Mouse (Mus musculus): ENCODE data around the gene Gm21170. TPM values are rescaled to one million over a fixed set of nuclear protein-coding genes. Genes with fewer than 3 reads are reported as not detected.
"Not testable (repeated sequence)": the region's sequence is repeated elsewhere in the genome, so short reads cannot be mapped to it uniquely, and the experiment has no call there.

The Gm21170 gene
- not detected in 2 replicates for polyA plus RNA-seq (2014; fragmentation: Nextera tagmentation; extraction: Ambion mirVana)

GRCm38 (mm10) chrY:47690998-47691397, at the start of gene Gm21170:
Gene Gm21170 (minus strand): TSS chrY:47691098.
- not testable (repeated sequence) for ATAC-seq (ENCODE audit: insufficient number of reproducible peaks, insufficient read depth, low FRiP score, low read depth); H3K4me1 ChIP-seq (ENCODE audit: control insufficient read depth, insufficient read depth, low read length); H3K9ac ChIP-seq (replicated peaks; ENCODE audit: low read depth, low read length); H3K27ac ChIP-seq (ENCODE audit: low read length); H3K27me3 ChIP-seq (ENCODE audit: control insufficient read depth, insufficient read depth, low read length); H3K36me3 ChIP-seq (ENCODE audit: control insufficient read depth, insufficient read depth, low read length); H3K4me2 ChIP-seq (replicated peaks; ENCODE audit: low read depth, low read length); H3K9me3 ChIP-seq (ENCODE audit: control insufficient read depth, low read depth, low read length); H3K4me3 ChIP-seq (ENCODE audit: low read depth, low read length)
- no CpG with 5 or more reads among the region's 2 CpGs for whole genome bisulfite sequencing

Other genes with a start within 250 kb of the Gm21170 start
- not detected in 2 replicates for gene Gm21256, start 240.1 kb downstream of the Gm21170 start, polyA plus RNA-seq (2014; fragmentation: Nextera tagmentation; extraction: Ambion mirVana)